Mouse (Mus musculus): ENCODE measurements around the gene BC107364.

DNA sequence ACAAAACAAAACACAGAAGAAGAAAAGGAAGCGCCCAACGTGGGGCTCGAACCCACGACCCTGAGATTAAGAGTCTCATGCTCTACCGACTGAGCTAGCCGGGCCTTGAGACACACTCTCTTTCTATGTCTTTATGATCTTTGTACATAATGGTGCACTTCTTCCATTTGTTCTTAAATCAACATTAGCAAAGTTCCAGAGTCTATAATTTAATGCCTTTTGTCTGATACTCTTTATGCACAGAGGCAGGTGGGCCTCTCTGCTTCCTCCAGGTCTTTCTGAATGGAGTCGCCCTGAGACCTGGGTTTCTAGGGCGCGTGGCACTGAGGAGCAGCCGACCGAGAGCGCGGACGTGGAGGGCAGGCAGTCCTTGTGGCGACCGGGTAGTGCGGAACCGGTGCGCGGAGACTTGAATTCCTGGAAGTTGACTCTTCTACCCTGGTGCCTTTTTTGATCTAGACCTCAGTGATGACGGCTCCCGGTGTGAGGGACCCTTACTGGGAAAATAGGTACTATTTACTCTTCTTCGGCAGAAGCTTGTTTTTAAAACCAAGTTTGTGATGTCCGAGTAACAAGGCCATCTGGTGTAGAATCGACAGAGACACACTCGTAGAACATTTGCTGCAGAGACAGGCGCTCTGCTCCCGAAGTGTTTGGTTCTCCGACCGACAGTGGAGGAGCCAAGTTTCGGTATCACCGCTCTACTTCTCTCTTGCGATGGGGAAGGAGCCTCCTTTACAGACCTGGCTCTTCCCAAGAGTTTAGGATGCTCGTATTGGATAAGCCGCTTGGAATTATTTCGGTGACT lies 47.6 kb upstream of the BC107364 start:
- TF ChIP-seq CTCF (IDR thresholded peaks at IDR 0.05; ENCODE audit: insufficient read depth, low read length) (no peak), POLR2A (IDR thresholded peaks at IDR 0.05; ENCODE audit: borderline replicate concordance, extremely low read depth, low read depth, low read length) (no peak; the same call in 1 of the 2 replicates)

All from lung, adult 2 months (tissue).